Mouse (Mus musculus) thymus, adult 2 months (tissue): ENCODE data around the gene Ermard. TPM values are rescaled to one million over a fixed set of nuclear protein-coding genes. Genes with fewer than 3 reads are reported as not detected.
"Not testable (repeated sequence)": the region's sequence is repeated elsewhere in the genome, so short reads cannot be mapped to it uniquely, and the experiment has no call there.

ENCODE experiments used
- DNase-seq: peaks from one replicate; pipeline ENCODE4 v3.0.0; 2021
- H3K27ac ChIP-seq: fragments of 200-500 bp; 2 replicates; pipeline ENCODE4 v1.5.1; 2012; ENCODE audit warnings: low read length, control low read depth; ENCODE audit not compliant: control insufficient read depth, insufficient read depth
- H3K27me3 ChIP-seq: fragments of 200-500 bp; 2 replicates; pipeline ENCODE4 v1.6.1; 2012; ENCODE audit warnings: mild to moderate bottlenecking, low read length, moderate library complexity, mixed read lengths; ENCODE audit not compliant: control insufficient read depth, insufficient read depth
- H3K36me3 ChIP-seq: fragments of 200-500 bp; 2 replicates; pipeline ENCODE4 v1.6.1; 2012; ENCODE audit warnings: mild to moderate bottlenecking, low read length, moderate library complexity; ENCODE audit not compliant: control insufficient read depth, insufficient read depth
- H3K4me1 ChIP-seq: fragments of 200-500 bp; replicated peaks from 2 replicates; pipeline ENCODE4 v1.6.1; 2012; ENCODE audit warnings: low read length; ENCODE audit not compliant: control insufficient read depth, insufficient read depth
- H3K4me3 ChIP-seq: fragments of 200-500 bp; 2 replicates; pipeline ENCODE4 v1.5.1; 2012; ENCODE audit warnings: mild to moderate bottlenecking, low read length, control low read depth, moderate library complexity; ENCODE audit not compliant: control insufficient read depth, insufficient read depth
- WGBS: fragments of 180-500 bp; shearing (Covaris S2); methylation state at CpG from one replicate; pipeline ENCODE4 v1.1.7; 2018; 5-methylcytosine and 5-hydroxymethylcytosine counted together
- polyA plus RNA-seq: library from polyadenylated mRNA; depleted of rRNA; stranded (reverse); fragments of >200 nt; gene quantifications from 2 replicates; pipeline ENCODE4 v1.2.3, GENCODE M21; 2012; rRNA removed

The Ermard gene
- 62.0 and 69.0 TPM in 2 replicates for polyA plus RNA-seq

GRCm38 (mm10) chr17:15041175-15041729 lies at the start of gene Ermard, which contains the start of the genes Tcte3 and Gm3448:
Ermard (plus strand) TSS chr17:15041208.
Tcte3 (minus strand) TSS chr17:15041488.
Gm3448 (minus strand) TSS chr17:15041537.
- not testable (repeated sequence) for H3K36me3 ChIP-seq, H3K27ac ChIP-seq, H3K27me3 ChIP-seq, H3K4me1 ChIP-seq, H3K4me3 ChIP-seq
- peak; percentile 32 for DNase-seq
- no CpG with 5 or more reads among the region's 56 CpGs for WGBS

- H3K4me3 ChIP-seq, H3K27me3 ChIP-seq, H3K36me3 ChIP-seq, H3K4me1 ChIP-seq, DNase-seq, H3K27ac ChIP-seq: not testable (repeated sequence)
- no CpG with 5 or more reads among the region's 98 CpGs for WGBS
These were observed 48.4 kb upstream of the Ermard start for GRCm38 (mm10) chr17:14992522-14993138.

GRCm38 (mm10) chr17:14993139-14993832 lies 47.7 kb upstream of the Ermard start:
- not testable (repeated sequence) for H3K36me3 ChIP-seq, H3K27ac ChIP-seq, H3K4me3 ChIP-seq, H3K4me1 ChIP-seq, H3K27me3 ChIP-seq, DNase-seq
- WGBS, result no CpG with 5 or more reads among the region's 47 CpGs

- DNase-seq, H3K27ac ChIP-seq, H3K27me3 ChIP-seq, H3K4me1 ChIP-seq, H3K36me3 ChIP-seq, H3K4me3 ChIP-seq: not testable (repeated sequence)
- WGBS, result no CpG with 5 or more reads among the region's 5 CpGs
These were observed 46.9 kb upstream of the Ermard start for GRCm38 (mm10) chr17:14994140-14994539.

GRCm38 (mm10) chr17:15000047-15000446 lies 41.0 kb upstream of the Ermard start:
- H3K27me3 ChIP-seq, H3K4me3 ChIP-seq, H3K4me1 ChIP-seq, H3K36me3 ChIP-seq, DNase-seq, H3K27ac ChIP-seq: not testable (repeated sequence)
- WGBS, result no CpG with 5 or more reads among the region's 4 CpGs

- not testable (repeated sequence) for H3K27me3 ChIP-seq, H3K36me3 ChIP-seq, H3K4me3 ChIP-seq, H3K27ac ChIP-seq, DNase-seq, H3K4me1 ChIP-seq
- no CpG with 5 or more reads among the region's 3 CpGs for WGBS
These were observed 31.9 kb upstream of the Ermard start for GRCm38 (mm10) chr17:15009088-15009487.

GRCm38 (mm10) chr17:15009706-15010413 lies 31.1 kb upstream of the Ermard start, which contains the start of gene Gm3435:
Gm3435 (plus strand) TSS chr17:15010176.
- H3K27ac ChIP-seq, H3K4me3 ChIP-seq, H3K4me1 ChIP-seq, H3K27me3 ChIP-seq, H3K36me3 ChIP-seq, DNase-seq: not testable (repeated sequence)
- no CpG with 5 or more reads among the region's 60 CpGs for WGBS

GRCm38 (mm10) chr17:15021503-15022220 lies 19.3 kb upstream of the Ermard start:
- WGBS, result 88% methylated on average over 3 of the region's 3 CpGs

GRCm38 (mm10) chr17:15023878-15024492 lies 17.0 kb upstream of the Ermard start:
- WGBS, result no CpG with 5 or more reads among the region's 97 CpGs
- H3K27me3 ChIP-seq, H3K4me1 ChIP-seq, H3K36me3 ChIP-seq, H3K27ac ChIP-seq, DNase-seq, H3K4me3 ChIP-seq: not testable (repeated sequence)

More at GRCm38 (mm10) chr17:15021503-15022220, 19.3 kb upstream of the Ermard start:
- not testable (repeated sequence) for H3K27me3 ChIP-seq, H3K36me3 ChIP-seq, H3K4me1 ChIP-seq, H3K27ac ChIP-seq, DNase-seq, H3K4me3 ChIP-seq
